Mouse (Mus musculus): ENCODE results near the gene Tmco1. TPM values are rescaled to one million over a fixed set of nuclear protein-coding genes. Genes with fewer than 3 reads are reported as not detected.

Tmco1 gene
- total RNA-seq, 1 experiment from 2014 or later = 236 TPM

GRCm38 (mm10) chr1:167381050-167382015 lies 73.2 kb downstream of the Tmco1 start:
- no peak for ATAC-seq (replicated peaks in 1 of 2; ENCODE audit: insufficient read depth in 1 of 2, low FRiP score in 2 of 2, low TSS enrichment in 1 of 2, low read depth in 1 of 2, poor library complexity in 2 of 2, severe bottlenecking in 2 of 2)

GRCm38 (mm10) chr1:167382316-167382715 lies 74.1 kb downstream of the Tmco1 start:
- no peak for ATAC-seq (replicated peaks in 1 of 2; ENCODE audit: insufficient read depth in 1 of 2, low FRiP score in 2 of 2, low TSS enrichment in 1 of 2, low read depth in 1 of 2, poor library complexity in 2 of 2, severe bottlenecking in 2 of 2)

- no peak for ATAC-seq (replicated peaks in 1 of 2; ENCODE audit: insufficient read depth in 1 of 2, low FRiP score in 2 of 2, low TSS enrichment in 1 of 2, low read depth in 1 of 2, poor library complexity in 2 of 2, severe bottlenecking in 2 of 2)
Measured at GRCm38 (mm10) chr1:167382763-167383162, 74.6 kb downstream of the Tmco1 start.

- no peak for ATAC-seq (replicated peaks in 1 of 2; ENCODE audit: insufficient read depth in 1 of 2, low FRiP score in 2 of 2, low TSS enrichment in 1 of 2, low read depth in 1 of 2, poor library complexity in 2 of 2, severe bottlenecking in 2 of 2)
Measured at GRCm38 (mm10) chr1:167383178-167383577, 75.0 kb downstream of the Tmco1 start.

Other genes starting within 250 kb of the Tmco1 start
- gene Uck2, start 23.1 kb upstream of the Tmco1 start, total RNA-seq (2017) = 145 and 161 TPM in 2 replicates
- 29.0 and 37.4 TPM in 2 replicates for gene Aldh9a1, start 41.6 kb downstream of the Tmco1 start, total RNA-seq (2017)
- gene Mgst3, start 85.5 kb downstream of the Tmco1 start, total RNA-seq (2017) = 9.0 and 15.8 TPM in 2 replicates
- gene Lrrc52, start 158.4 kb downstream of the Tmco1 start, total RNA-seq (2017) = not detected in 2 replicates